Mouse (Mus musculus) brain, embryonic 18.5 days (tissue): ENCODE results near the gene Myo3b.
A peak's percentile ranks its signal among the peaks of the same experiment; 100 is the strongest.

ENCODE experiments used
- DNase-seq: peaks from one replicate; pipeline ENCODE4 v3.0.0-alpha.2; 2012; ENCODE audit warnings: low read depth, low spot score

Gene Myo3b

DNA sequence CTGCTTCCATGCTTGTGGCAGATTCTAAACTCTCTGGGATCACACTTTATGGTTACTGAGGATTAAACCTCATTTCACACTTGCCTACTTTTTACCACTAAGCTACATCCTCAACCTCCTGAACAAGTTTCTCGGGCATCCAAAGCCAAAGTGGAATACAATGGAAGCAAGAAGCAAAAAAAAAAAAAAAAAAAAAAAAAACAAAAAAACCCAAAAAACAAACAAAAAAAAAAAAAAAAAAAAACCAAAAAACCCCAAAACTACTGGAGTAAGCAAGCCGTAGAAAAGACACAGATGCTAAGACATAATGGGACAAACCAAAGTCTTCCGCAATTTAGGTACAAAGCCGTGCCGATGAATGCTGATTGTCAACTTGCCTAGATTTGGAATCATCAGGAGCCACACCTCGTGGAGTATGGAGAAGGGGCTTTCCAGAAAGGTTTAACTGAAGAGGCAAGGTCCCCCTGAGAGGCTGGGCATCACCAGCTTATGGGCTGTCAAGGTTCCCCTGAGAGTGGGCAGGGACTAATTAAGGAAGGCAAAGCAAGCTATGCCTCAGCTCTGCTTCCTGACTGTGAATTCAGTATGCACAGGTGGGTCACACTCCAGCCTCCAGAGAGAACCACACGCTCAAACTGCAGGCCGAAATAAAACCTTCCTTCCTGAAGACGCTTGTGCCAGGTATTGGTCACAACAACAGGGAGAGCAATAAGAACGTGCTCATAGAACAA lies 313.7 kb downstream of the Myo3b start:
- DNase-seq: no peak

DNA sequence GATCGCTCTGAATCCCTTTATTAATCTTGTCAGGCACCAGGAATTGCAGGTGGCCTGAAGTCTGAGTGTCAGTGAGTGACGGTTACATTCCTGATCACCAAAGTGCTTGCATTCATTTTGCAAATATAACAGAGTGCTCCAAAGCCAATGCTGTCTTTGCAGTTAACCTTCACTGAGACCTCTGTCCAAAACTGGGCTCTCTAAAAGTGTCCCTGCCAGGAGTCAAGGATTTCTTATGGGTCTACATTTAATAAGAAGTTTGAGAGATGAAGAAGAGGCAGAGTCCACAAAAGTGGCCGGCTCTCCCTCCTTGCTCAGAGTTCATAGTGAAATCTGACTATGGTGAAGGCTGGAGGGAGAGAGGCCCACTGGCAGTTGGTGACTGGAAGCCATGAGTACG lies 315.1 kb downstream of the Myo3b start:
- DNase-seq: no peak

DNA sequence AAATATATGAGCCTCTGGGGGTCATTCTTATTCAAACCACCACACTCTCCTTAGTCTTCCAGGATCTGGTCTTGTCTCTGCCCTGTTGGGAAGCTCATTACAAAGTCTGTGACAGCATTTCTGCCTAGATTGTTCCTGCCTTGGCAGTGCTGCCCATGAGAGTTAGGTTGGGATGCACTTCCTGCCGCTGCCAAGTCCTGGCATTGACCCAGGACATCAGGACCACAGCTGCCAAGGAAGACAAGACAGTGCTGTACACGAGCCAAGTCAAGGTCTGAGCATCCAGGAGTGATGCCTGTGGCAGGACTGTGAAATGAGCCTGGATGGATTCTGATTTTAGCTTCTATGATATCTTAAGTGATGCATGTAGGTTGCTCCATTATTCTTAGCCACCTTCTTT lies 316.1 kb downstream of the Myo3b start:
- no peak for DNase-seq

DNA sequence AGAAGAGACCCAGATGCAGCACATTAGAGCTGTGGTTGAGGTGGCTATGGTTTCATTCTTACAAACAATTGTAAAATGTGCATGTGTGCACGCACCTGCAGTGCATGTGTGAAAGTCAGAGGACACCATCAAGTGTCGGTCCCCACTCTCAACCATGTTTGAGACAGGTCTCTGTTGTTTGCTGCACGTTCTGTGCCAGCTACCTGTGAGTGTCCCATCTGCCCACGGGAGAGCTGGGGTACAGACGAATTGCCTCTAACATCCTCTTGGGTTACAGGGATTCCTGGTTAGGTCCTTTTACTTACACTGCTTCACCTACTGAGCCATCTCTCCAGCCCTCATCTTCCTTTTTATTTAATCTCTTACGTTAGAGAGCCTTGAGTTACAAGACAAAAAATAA lies 330.5 kb downstream of the Myo3b start:
- no peak for DNase-seq

DNA sequence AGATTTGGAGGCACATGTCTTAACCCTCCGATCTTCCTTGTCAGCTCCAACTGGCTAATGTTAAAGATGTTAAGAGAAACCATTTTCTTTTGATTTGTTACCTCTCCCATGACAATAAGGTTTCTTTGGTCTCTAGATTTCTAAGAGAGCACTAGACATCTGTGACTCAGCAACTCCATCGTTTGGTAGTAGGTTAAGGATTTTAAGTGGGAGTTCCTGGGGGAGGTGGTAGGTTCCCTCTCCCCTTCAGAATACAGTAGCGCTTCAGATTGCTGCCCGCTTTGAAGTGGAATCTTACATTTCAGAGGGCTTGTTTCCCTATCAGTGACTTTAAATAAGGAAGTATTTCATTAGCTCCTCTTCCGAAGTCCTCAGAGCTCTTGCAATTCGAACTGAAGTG lies 340.4 kb downstream of the Myo3b start:
- DNase-seq: no peak

DNA sequence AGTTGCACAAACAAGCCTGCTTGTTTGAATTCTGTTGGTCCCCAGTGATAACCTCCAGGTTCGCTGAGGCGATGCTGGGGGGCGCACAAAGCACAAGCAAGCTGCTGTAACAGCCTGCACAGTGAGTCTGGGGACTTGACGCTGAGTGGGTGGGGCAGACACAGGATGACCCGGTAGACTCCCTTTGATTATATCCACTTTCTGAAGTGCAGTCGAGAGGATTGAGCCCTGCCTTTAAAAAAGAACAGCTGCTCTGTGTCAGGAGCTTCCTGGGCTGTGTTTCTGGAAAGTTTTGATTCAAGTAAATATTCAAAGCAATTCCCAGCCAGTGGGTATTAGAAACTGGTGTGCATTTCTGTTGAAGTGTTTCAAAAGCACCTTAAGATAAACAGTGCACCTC lies 341.0 kb downstream of the Myo3b start:
- DNase-seq: no peak

DNA sequence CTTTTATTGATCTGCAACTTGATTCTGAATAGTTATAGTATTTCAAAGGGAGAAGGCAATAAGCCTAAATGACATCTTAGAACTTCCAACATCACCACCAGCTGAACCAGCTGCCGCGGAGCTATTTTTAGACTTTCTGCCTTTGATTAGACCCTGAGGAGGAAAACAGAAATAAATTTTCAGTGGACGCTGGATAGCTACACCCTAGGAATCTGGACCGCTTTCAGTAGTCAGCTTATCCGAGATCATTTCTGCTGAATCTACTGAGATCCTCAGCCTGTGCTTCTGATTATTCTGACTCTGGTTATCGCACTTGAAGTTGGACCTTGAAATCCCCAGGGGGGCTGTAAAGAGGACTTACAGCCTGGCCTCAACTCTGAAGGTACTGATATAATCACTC lies 349.7 kb downstream of the Myo3b start:
- DNase-seq: no peak

DNA sequence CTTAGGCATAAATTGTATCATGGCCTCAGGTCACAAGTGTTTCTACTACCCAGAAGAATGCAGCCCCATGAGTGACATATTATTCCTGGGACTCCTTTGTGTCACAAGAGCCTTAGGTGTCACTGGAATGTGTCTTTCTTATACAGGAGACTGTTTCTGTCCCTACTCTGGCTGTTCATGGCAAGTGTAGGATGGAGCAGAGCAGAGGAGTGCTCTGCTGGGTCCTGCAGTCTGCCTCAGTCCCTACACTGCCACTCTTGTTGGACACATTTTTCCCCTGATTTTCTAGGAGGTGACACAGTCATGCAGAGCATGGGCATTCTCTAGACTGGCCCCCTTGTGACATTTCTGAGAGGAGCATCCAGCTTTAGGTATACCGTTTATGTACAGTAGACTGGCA lies 350.2 kb downstream of the Myo3b start:
- DNase-seq: no peak

DNA sequence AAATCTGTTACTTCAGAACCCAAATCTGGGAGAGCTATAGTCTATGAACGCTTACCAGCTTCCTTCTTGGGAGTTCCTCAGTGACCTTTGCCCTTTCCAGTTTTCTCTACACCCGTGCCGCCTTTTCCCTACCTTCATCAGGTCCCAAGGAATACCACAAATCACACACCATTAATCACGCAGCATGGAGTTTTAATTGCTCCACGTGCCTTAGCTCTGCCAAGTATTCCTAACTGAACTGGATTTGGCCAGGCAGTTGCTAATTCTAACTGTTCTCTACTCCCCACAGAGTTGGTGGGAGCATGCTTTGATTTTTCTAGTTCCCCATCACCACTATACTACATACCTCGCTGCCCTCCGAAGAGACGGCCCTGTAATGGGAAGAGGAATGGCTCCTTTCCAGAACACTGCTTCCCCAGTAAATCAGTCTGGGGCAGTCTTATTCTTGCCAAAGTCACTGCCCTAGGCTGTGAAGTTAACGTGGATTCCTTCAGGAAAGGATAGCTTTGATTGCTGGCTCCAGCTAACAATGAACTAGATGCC lies 358.9 kb downstream of the Myo3b start:
- no peak for DNase-seq

DNA sequence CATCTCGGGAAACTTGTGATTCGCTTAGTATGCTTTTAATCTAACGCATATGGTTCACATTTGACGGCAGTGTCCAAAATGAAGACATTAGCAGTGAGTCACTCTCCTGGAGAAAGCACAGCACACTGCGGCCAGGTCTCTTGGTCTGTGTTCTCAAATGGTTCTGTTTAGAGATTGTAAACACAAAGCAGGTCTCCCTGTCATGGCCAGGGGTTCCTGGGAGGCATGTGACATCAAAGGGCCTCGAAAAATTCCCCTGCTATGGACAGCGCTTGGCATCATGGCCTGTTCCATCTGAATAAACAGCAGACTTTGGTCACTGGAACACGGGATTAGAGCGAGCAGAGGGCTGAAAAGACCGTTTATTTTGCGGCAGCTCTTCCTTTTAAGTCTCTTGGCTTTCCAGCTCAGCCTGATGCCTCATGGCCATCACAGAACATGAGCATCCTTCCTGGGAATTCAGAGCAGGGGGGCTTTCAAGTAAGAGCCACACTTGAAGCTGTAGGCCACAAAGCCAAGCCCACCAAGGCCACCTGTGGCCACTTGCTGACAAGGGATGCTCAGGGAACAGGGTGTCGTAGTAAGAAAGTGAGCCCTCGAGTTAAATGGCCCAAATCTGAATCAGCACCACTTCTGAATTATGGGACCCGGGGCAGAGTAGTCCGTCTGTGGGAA lies 360.7 kb downstream of the Myo3b start:
- no peak for DNase-seq

DNA sequence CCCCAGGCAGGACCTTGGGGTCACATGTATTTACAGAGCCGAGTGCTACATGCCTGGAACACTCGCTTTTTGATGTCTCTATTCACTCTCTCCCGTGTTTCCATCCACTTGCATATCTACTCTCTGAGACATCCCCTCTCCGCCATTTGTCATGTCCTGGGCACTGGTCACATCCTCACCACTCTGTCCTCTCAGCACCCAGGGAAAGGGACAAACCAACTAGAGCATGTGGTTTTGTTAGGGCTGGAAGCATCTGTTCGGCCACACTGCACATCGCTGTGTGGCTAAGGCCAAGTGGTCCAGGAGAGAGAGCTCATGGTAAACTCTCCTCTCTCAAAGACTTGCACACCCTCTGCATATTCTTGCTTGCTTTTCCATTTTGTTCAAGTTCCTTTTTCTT lies 361.4 kb downstream of the Myo3b start:
- no peak for DNase-seq

DNA sequence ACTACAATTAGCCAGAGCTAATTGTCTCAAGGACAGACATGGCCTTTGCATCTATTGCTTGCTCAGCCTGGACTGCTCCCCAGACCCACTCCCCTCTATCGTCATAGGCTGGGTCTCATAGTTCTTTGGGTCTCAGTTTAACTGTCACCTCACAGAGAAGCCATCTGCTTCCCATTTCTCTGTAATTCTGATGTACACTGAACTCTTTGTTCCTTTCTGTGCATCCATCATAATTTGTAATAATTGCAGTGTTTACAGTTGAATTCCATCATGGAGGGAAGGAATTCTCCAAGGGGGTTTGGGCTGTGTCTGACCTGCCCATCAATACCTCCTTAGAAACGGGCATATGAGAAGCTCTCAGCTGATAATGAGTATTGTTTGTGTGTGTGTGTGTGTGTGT lies 365.4 kb downstream of the Myo3b start:
- no peak for DNase-seq

DNA sequence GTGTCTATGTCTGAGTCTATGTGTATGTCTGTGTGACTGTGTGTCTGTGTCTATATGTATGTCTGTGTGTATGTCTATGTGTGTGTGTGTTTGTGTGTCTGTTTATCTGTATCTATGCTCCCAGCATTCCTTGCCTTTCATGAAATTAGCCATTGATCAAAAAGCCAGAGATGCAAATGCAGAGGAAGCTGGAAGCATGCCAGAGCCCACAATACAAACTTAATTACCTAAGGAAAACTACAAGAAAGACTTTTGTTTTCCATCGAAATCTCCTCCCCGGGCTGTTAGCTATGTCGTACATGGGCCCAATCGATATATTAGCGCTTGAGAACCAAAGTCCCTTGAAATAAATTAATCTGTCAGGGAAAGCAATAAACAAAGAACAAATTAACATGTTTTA lies 367.9 kb downstream of the Myo3b start:
- no peak for DNase-seq

DNA sequence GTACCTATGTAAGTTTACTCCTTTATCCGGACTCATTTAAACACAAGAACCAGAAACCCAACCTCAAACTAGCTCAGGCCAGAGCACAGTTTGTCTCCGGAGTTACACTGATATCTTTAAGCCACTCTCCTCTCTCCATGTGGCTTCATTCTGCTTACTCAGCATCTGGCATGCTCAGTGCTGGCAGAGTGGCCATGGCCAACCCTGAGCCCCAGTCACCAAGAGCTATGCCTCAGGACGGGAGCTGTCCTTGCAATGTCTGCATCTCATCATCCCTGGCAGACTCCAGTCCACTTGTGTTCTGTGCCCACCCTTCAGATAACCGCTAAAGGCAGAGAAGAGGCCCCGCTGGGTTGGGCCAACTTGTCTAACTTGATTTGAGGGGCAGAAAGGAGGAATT lies 368.8 kb downstream of the Myo3b start:
- no peak for DNase-seq

DNA sequence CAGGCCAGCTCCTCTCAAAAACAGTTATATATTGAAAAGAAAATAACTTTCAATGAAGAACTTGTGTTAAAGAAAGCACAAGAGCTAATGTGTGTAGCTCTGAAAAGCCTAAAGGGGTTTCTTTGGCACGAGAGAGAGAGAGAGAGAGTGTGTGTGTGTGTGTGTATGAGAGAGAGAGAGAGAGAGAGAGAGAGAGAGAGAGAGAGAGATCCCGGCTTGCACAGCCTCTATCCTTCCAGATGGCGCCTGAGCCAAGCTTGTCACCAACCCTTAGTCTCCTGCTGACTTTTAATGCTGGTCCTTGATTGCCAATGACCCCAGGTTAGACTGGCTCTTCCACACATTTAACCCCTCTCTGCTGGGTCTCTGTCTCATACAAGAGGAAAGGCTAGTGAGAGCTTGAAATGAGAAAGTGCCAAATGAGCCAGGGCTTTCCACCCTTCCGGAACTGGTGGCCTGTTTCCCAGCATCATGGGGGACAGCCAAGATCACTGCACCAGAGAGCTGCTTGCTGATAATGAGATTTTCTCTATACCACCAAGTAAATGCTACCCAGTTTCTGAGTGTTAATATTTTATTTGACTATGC lies 371.5 kb downstream of the Myo3b start:
- no peak for DNase-seq

DNA sequence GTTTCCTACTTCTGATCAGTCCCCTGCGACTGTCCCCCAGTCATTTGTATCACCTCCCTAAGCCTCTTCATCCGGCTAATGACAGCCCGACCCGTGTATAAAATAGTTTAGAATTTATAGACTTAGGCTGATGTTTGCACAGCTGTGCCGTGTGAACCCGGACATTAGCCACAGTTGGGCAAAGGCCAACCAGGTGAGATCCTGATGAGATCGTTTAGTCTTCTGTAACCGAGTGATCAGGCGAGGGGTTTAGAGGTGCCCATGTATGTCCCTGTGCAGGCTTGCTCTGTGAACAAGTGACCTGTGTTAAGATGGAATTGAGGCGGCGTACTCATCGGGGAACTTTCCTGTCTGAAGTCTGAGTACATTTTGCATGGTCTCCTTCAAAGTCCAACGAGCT lies 373.4 kb downstream of the Myo3b start:
- DNase-seq: no peak

DNA sequence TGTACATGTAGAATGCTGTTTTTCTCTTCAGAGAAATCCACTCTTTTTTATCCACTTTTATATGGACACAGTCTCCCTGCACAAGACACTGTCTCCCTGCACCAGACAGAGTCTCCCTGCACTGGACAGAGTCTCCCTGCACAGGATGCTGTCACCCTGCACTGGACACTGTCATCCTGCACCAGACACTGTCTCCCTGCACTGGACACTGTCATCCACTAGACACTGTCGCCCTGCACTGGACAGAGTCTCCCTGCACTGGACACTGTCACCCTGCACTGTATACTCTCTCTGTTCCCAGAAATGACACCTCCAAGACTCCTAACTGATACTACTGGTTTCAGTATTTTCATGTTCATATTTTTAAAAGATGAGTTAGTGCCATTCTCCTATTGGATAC lies 375.5 kb downstream of the Myo3b start:
- no peak for DNase-seq

DNA sequence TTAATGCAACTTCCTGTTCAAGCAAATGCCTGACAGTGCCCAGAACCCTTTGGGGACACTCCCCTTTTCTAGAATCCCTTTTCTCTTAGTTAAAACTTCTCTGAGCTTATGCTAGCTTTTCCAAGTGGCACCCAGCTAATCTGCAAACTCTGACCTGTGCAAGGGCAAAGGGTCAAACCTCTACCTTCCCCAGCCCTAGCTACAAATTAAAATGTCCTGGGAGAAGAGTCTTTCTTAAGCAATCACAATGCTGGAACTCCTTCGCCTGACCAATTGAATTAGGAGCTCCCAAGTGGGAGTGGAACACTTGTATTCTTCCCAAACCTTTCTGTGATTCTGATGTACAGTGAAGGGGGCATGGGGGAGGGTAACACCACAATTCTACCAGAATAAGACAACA lies 376.6 kb downstream of the Myo3b start:
- no peak for DNase-seq

DNA sequence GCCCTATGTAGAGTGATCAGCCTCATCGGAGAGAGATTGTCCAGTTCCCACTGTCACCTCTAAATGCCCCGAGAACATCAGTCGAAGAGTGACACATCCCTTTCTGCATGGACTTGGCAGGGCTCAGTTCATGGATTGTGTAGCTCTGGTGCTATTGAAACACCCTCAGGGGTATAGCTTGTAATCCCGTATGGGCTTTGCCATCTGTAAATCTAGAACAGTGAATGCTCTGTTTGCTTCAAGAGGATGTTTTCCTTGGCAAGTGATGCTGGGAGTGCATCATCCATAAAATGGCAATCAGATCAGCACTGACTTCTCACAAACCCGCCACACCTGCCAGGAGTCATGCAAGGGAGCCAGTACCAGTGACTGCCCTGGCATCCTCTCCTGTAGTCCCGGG lies 380.4 kb downstream of the Myo3b start:
- no peak for DNase-seq

DNA sequence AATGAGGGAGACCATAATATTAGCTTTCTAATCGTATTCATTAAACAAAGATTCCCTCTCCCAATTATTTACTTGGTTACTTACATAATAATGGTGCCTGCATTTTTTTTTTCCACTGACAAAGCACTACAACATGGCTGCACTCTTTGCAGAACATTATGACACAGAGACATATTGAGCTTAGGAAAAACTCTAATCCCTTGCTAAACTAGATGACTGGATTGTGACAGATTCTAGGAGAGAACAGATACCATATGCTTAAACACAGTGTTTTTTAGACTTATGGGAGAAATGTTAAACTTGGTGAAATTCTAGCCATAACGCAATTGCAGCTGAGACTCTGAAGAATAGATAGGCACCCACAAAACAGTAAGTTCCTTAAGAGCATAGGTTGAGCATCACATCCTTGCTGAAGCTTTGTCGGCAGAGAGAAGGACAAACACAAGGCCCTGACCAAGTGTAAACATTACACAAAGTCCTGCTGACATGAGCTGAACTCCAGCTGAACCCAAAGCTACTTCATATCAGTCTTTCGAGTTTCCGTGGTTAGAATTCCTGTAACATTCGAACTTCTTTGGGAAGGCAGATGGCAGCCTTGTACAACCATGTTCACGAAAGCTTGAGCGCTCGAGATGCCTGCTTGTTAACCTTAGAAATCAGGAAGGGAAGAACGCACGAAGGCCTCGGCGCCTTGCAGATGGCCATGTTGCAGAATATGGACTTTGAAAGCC lies 382.4 kb downstream of the Myo3b start:
- DNase-seq: no peak

DNA sequence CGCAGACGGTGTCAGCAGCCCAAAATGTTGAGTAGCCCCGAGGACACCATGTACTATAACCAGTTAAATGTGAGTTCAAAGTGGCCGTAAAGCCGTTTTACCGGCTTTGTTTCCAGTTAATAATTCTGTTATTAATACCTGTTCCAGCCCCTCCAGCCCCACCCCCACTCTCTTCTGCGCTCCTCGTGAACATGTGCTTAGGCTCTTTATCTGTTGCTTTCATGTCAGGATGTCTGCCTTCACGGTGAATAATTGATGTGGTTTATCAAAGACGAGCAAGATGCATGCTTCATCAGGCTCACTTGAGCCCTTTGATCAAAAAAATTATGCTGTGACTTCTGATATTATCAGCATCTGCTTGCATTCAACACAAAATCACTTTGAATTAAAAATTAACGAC lies 386.7 kb downstream of the Myo3b start:
- DNase-seq: no peak

DNA sequence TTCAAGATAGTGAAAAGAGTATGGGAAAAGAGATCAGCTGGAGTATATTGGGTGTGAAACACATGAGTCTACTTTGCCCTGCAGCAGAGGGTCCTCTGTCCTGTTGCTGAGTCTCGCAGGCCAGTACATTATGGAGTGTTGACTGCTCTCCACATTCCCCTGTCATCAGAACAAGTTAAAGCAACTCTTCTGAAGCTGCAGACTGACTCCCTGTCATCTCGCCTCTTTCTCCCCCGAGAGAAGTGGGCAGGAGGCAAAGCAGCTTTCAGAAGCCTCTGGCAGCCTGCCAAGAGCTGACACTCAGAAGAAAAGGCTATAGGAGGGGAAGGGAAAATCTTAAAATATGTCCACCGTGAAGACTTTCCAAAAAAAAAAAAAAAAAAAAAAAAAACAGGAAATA lies 404.1 kb downstream of the Myo3b start:
- DNase-seq: peak; percentile 37
